Mouse (Mus musculus): ENCODE measurements around the gene Lgmn. TPM values are rescaled to one million over a fixed set of nuclear protein-coding genes. Genes with fewer than 3 reads are reported as not detected.
A peak's percentile ranks its signal among the peaks of the same experiment; 100 is the strongest.

The Lgmn gene
- polyA plus RNA-seq, 1 experiment from 2014 or later, result 61.3 TPM

DNA sequence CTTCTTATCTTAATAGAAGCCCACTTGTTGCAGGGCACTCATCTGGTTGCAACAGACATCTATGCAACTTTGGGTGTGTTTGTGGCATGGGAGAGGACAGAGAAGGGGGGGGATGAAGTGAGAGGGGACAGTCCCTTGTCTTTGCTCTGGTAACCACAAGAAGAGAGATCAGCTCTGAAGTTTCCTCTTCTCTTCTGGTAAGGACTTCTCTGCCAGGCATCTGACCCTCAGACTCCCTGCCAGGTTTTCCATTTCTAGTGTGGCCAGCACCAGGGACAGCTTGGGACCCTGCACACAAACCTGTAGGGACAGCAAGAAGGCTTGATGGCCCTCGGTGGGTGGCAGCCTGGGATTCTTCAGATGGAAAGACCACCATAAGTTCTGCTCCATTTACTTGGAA, 88.6 kb downstream of the Lgmn start:
- WGBS, result 90% methylated on average over 1 of the region's 1 CpGs
- Histone ChIP-seq H3K9me3 (ENCODE audit: control insufficient read depth, low read length) (no peaks in the 10 kb centered on the region), H3K4me3 (ENCODE audit: low read depth, low read length) (no peak overlapping the region), H3K27ac (ENCODE audit: low read depth, low read length) (no peak overlapping the region), H3K9ac (ENCODE audit: low read length) (no peak overlapping the region), H3K27me3 (ENCODE audit: control insufficient read depth, insufficient read depth, low read length) (no peaks in the 10 kb centered on the region), H3K36me3 (ENCODE audit: control insufficient read depth, insufficient read depth, low read length) (no peaks in the 10 kb centered on the region), H3K4me1 (ENCODE audit: control insufficient read depth, insufficient read depth, low read length) (no peaks in the 10 kb centered on the region), H3K4me2 (no peak overlapping the region)
- ATAC-seq (ENCODE audit: low FRiP score), result no peak
- no peak for DNase-seq (ENCODE audit: low spot score, missing footprints)

- DNase-seq (ENCODE audit: low spot score, missing footprints), result no peak
- H3K4me1 ChIP-seq (ENCODE audit: control insufficient read depth, insufficient read depth, low read length), result no peaks in the 10 kb centered on the region
- 90% methylated on average over 6 of the region's 6 CpGs for WGBS
Measured at GRCm38 (mm10) chr12:102348447-102348846, 91.2 kb downstream of the Lgmn start.

GRCm38 (mm10) chr12:102346507-102346906, 93.1 kb downstream of the Lgmn start:
- Histone ChIP-seq H3K9me3 (ENCODE audit: control insufficient read depth, low read length) (no peaks in the 10 kb centered on the region), H3K4me3 (ENCODE audit: low read depth, low read length) (no peak overlapping the region), H3K27ac (ENCODE audit: low read depth, low read length) (no peak overlapping the region), H3K4me1 (ENCODE audit: control insufficient read depth, insufficient read depth, low read length) (no peaks in the 10 kb centered on the region), H3K36me3 (ENCODE audit: control insufficient read depth, insufficient read depth, low read length) (no peaks in the 10 kb centered on the region), H3K9ac (ENCODE audit: low read length) (no peak overlapping the region), H3K4me2 (no peak overlapping the region), H3K27me3 (ENCODE audit: control insufficient read depth, insufficient read depth, low read length) (no peaks in the 10 kb centered on the region)
- ATAC-seq (ENCODE audit: low FRiP score) (no peak), DNase-seq (ENCODE audit: low spot score, missing footprints) (peak; percentile 88)
- WGBS, result 11% methylated on average over 1 of the region's 1 CpGs

More at GRCm38 (mm10) chr12:102348447-102348846, 91.2 kb downstream of the Lgmn start:
- ATAC-seq (ENCODE audit: low FRiP score), result no peak
- Histone ChIP-seq H3K27ac (ENCODE audit: low read depth, low read length) (no peak overlapping the region), H3K9ac (ENCODE audit: low read length) (no peak overlapping the region), H3K4me3 (ENCODE audit: low read depth, low read length) (no peak overlapping the region), H3K9me3 (ENCODE audit: control insufficient read depth, low read length) (no peaks in the 10 kb centered on the region), H3K27me3 (ENCODE audit: control insufficient read depth, insufficient read depth, low read length) (no peaks in the 10 kb centered on the region), H3K4me2 (no peak overlapping the region), H3K36me3 (ENCODE audit: control insufficient read depth, insufficient read depth, low read length) (no peaks in the 10 kb centered on the region)

GRCm38 (mm10) chr12:102345031-102345815, 94.4 kb downstream of the Lgmn start:
- Histone ChIP-seq H3K27ac (ENCODE audit: low read depth, low read length) (no peak overlapping the region), H3K9ac (ENCODE audit: low read length) (no peak overlapping the region), H3K36me3 (ENCODE audit: control insufficient read depth, insufficient read depth, low read length) (no peaks in the 10 kb centered on the region), H3K4me1 (ENCODE audit: control insufficient read depth, insufficient read depth, low read length) (no peaks in the 10 kb centered on the region), H3K4me3 (ENCODE audit: low read depth, low read length) (no peak overlapping the region), H3K4me2 (no peak overlapping the region), H3K27me3 (ENCODE audit: control insufficient read depth, insufficient read depth, low read length) (no peaks in the 10 kb centered on the region), H3K9me3 (ENCODE audit: control insufficient read depth, low read length) (no peaks in the 10 kb centered on the region)
- 80% methylated on average over 14 of the region's 14 CpGs for WGBS
- DNase-seq (ENCODE audit: low spot score, missing footprints) (no peak), ATAC-seq (ENCODE audit: low FRiP score) (no peak)

Other genes starting within 250 kb of the Lgmn start
- gene Rin3, start 156.8 kb downstream of the Lgmn start, polyA plus RNA-seq (2014; fragmentation: Nextera tagmentation; extraction: Ambion mirVana), result 3.3 and 4.8 TPM in 2 replicates
- 31.6 and 32.9 TPM in 2 replicates for gene Golga5, start 29.3 kb upstream of the Lgmn start, polyA plus RNA-seq (2014; fragmentation: Nextera tagmentation; extraction: Ambion mirVana)
- gene Chga, start 115.2 kb upstream of the Lgmn start, polyA plus RNA-seq (2014; fragmentation: Nextera tagmentation; extraction: Ambion mirVana), result 23.5 and 24.0 TPM in 2 replicates

Measured in midbrain, embryonic 11.5 days (tissue).